Mouse (Mus musculus) left cerebral cortex, postnatal 4 days (tissue): ENCODE data around the gene Trip10. TPM values are rescaled to one million over a fixed set of nuclear protein-coding genes. Genes with fewer than 3 reads are reported as not detected.
"Not testable (repeated sequence)": the region's sequence is repeated elsewhere in the genome, so short reads cannot be mapped to it uniquely, and the experiment has no call there.

Experiments
- DNase-seq: peaks from one replicate; pipeline ENCODE4 v3.0.0-alpha.2; 2022
- intact Hi-C: fragments of 180-260 bp; cut with DNase I; formaldehyde crosslinking; loops from one replicate; pipeline ENCODE4 v1.15.1; 2025
- total RNA-seq, 2 experiments: library from RNA; stranded (reverse); gene quantifications; 2 replicates each; pipeline ENCODE4 v1.2.3; 2021

Trip10 gene
- total RNA-seq, 2 experiments from 2014 or later = 5.1 to 6.1 TPM

DNA sequence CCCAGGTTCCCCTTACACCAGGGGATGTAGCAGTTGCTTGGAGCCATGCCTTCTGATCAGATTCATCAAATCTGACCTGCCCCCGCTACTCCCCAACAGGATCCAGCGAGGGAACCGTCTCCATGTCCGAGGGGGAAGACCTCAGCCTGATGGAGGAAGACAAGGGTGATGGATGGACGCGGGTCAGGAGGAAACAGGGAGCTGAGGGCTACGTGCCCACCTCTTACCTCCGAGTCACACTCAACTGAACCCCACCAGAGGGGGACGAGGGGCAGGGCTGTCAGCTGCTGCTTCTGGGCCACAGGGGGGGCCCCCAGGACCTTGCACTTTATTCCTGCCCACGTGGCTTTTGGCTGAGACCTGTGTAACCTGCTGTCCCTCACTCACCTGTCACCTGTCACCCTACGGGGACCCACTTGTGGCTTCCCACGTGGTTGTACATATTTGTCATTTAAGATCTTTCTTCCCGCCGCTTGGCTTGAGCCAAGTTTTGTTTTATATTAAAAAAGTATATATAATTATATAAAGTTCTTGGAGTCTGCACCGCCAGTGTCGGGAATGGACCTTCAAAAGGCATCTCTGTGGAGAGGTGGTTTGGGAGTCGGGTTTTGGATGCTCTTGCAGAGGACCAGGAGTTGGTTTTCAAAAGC, 13.8 kb downstream of the Trip10 start:
- intact Hi-C loops = no loop called here
- DNase-seq = no peak

DNA sequence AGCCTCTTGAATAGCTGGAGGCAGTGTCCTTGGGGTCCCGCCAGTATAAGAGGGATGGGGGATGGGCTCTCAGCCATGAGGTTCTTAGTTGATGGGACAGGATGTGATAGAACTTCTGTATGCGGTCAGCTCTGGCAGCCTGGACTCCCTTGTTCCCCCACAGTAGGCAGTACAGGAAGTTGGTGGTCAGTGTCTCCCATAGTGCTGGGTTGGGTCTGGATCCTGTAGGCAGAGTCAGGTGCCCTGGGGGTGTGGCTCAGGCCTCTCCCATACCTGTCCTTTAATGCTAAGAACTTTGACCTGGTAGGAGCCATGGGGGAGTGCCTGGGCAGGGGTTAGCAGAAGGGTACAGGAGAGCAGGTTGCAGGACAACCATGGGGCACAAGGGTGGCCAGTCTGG, 14.9 kb downstream of the Trip10 start:
- intact Hi-C loops = no loop called here
- DNase-seq = no peak

DNA sequence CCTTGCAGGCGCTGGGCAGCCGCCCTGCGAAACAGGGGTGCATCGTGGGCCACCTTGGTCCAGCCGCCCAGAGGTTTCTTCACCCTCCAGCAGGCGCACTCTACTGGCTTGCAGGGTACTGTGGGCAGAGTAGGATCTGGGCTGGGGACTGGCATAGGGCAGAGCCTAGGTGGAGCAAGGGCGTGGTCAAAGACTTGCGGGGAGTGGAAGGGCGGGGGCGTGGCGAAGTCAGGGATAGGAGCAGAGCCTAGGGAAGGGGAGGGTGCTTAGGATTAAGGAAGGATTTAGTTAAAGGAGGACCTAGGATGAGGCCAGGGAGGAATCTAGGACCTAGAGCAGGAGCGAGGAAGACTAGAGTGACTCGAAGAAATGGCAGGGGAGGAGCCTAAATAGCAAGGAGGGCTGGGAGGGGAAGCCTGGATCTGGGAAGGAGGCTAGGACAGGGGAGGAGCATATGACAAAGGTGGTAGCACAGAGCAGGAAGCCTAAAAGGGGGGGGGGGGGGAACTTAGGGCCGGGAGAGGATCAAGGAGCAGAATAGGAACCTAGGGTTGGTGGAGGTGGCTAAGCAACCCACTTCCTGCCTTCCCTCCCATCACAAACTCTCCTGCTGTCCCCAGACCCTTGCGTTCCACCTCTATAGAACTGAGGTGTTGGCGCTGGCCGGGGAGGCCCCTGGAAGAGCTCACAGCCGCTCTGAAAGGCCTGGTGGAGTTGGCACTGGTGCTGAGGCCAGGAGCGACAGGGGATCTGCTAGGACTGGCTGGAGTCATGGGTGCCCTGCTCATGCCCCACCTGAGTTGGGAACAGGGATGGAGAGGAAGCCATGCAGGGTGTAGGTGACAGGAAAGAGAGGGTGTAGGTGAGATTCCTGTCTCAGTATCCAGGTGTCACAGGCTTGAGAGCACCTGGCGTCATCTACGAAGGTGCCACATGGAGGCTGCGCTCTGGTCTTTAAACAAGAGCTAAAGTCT, 16.0 kb downstream of the Trip10 start:
- intact Hi-C loops = no loop called here
- peak; percentile 56 for DNase-seq

DNA sequence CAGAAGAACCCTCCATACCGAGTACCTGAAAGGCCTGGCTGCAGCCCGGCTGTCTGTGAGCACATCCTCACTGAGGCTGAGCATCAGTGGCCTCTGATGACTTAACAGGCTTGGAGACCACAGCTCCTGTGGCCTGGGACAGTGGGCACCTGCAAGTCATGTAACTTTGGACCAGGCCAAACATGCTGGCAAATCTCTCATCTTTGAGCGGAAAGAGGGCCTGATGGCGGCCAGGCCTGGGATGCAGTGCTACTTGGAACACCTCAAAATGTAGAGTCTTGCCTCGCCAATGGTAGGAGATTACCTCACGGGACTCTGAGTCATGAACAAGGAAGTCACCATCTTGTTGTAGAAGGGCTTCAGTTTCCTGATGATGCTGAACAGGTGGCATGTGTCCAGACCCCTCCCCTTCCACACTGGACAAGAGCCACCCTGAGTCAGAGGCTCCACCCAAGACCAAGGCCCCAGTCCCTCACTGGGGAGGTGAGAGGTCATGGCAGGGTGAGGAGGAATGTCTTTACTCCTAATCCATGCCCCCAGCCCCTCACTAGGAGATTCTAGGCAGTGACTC, 18.4 kb downstream of the Trip10 start:
- intact Hi-C loops = no loop called here
- no peak for DNase-seq

DNA sequence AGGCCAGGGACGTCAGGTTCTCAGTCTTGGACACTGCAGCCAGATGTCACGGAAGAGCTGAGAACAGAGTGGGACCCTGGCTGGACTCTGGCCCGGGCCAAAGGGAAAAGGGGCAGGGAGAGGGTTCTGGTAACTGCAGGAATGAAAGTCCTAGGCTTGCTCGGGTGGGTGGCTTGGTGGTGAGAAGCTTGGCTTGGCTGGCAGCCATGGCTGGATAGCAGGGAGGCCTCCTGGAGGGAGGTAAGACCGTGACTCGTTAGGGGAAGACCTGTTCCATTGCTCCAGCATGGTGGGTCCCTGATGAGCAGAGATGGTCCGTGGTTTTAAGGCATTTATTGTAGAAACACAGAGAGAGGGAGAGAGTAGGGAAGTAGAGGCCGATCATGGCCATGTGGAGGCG, 22.0 kb downstream of the Trip10 start:
- no peak for DNase-seq
- intact Hi-C loops = no loop called here

DNA sequence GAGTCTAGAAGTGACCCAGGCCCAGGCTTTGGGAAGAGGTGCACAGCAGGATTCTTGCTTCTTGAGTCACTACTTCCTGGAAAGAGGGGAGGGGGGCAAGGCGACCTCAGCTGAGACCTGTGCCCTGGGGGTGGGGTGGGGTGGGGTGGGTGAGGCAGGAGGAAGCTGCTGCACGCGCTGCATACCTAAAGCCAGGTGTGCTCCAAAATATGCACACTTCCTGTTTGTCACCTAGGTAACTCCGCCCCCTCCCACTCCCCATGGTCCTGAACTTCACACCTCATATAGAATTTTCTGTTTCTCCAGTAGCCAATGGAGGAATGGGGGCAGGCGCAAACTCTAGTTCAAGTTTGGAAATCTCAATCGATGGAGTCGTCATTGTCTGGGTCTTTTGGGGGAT, 24.6 kb downstream of the Trip10 start:
- intact Hi-C loops = no loop called here
- no peak for DNase-seq

DNA sequence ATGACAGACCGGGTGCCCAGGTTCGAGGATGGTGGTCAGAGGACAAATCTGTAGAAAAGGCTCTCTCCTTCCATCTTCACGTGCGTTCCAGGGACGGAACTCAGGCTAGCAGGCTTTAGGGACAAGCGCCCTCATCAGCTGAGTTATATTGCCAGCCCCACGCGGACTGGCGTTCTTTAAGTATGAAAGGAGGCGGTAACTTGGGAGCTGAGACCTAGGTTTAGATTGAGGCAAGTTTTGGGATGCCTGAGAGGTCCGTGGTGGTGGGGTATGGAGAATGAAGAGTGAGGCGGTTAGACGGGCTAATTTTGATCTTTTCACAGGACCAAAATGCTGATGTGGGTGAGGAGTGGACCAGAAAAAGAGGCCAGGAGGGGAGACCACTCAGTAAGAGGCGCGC, 25.4 kb downstream of the Trip10 start:
- intact Hi-C loops = no loop called here
- DNase-seq = no peak

DNA sequence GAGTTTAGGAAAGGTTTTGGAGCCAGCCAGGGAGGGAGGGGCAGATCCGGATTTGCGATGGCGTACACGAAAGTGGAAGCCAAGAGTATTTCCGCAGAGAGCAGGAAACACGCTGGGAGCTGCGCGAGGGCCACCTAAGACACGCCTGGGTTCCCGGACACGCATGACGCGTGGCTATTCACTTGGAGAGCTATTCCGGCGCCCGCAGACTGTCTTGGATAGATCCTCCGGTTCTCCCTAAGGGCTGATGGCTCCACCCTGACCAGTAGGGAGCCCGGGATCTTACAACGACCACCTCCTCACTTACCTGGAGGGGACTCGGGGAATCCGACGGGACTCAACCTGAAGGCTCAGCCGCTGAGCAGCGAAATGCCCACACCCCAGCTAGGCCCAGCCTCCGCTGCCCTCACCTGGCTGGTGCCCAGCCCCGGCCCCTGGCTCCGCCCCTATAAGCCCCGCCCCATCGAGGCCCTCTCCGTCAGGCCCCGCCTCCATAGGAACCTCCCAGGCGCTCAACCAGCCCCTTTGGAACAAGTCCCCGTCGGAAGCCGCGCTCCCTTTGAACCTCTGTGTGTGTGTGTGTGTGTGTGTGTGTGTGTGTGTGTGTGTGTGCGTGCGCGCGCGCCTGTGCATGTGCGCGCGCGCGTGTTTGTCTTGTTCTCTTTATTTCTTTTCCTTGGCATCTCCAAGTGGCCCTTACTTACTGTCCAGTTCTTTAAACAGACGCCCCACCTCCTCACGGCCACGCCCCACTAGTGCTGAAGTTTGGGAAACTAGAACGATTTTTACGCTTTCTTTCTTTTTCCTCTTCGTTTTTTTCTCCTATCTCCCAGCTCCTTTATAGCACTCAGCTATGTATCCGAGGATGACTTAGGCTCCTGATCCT, 26.1 kb downstream of the Trip10 start:
- DNase-seq = peak; percentile 66
- intact Hi-C loops = no loop called here

DNA sequence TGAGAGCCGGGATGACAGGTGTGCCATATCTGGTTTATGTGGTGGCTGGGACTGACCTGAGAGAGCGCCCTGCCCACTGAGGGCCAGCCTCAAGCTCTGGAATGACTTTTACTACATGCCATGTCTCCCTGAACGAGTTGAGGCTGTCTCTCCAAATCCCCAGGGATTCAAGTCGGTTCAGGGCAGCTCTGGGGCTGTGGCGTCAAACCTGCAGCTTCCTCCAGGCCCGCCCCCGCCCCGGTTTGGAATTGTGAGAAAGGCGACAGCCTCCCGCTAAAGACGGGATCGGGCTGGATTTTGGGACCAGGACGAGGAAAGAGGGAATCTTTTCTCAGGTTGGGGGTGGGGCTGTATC, 26.7 kb downstream of the Trip10 start:
- intact Hi-C loops = no loop called here
- DNase-seq = no peak

DNA sequence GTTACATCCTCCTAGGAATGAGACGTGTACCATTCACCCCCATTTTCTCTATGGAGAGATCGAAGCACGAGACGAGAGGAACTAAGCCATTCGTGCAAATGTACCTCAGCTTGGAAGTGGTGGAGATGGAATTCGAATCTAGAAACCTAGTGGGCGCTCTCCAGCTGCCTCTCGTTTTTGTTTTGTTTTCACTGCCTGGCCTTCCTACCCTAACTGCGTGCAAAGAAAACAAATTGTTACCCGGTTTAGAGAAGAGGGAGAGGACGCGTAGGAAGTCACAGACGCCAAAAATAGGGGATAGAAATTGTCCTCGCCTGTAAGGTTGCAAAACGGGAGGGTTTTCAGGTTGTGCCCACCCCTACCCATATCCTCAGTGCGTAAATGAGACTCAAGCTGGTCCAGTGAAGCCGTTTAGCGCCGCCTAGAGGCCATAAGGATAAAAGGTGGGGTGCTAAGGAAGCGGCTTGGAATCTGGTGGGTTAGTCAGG, 27.4 kb downstream of the Trip10 start:
- intact Hi-C loops = no loop called here
- DNase-seq = peak; percentile 66

DNA sequence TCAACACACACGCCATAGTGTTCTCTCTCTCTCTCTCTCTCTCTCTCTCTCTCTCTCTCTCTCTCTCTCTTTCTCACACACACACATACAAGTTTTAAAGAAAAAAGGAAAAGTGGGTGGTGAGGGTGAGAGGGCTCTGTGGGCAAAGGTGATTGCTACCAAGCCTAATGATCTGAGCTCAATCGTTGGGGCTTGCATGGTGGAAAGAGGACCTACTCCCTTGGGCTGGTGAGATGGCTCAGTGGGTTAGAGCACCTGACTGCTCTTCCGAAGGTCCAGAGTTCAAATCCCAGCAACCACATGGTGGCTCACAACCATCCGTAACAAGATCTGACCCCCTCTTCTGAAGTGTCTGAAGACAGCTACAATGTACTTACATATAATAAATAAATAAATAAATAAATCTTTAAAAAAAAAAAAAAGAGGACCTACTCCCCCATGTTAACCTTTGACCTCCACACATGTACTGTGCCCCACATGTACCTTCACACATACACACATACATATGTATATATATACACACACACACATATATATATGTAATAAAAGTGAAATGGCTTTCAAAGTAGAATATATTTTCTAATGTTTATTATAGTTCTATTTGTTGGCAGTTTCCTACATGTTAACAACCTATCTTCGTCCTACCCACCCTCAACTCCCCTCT, 28.5 kb downstream of the Trip10 start:
- intact Hi-C loops, DNase-seq: not testable (repeated sequence)

DNA sequence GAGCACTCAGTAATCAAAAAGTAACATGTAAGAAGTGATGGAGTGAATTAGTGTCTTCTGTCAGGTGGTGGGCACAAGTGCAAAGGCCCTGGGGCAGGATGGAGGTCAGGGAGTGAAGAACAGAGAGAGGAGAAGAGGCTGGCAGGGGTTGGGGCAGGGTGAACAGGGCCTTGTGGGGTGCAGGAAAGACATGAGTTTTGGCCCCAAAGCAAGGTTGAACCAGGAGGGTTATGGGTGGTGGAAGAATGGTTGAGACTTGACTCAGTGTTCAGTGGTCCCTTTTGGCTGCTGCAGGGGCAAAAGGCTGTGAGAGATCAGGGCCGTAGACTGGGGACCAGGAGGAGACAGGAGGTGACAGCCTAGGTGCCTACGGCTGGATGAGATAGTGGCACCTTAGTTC, 29.3 kb downstream of the Trip10 start:
- no peak for DNase-seq
- intact Hi-C loops = no loop called here

DNA sequence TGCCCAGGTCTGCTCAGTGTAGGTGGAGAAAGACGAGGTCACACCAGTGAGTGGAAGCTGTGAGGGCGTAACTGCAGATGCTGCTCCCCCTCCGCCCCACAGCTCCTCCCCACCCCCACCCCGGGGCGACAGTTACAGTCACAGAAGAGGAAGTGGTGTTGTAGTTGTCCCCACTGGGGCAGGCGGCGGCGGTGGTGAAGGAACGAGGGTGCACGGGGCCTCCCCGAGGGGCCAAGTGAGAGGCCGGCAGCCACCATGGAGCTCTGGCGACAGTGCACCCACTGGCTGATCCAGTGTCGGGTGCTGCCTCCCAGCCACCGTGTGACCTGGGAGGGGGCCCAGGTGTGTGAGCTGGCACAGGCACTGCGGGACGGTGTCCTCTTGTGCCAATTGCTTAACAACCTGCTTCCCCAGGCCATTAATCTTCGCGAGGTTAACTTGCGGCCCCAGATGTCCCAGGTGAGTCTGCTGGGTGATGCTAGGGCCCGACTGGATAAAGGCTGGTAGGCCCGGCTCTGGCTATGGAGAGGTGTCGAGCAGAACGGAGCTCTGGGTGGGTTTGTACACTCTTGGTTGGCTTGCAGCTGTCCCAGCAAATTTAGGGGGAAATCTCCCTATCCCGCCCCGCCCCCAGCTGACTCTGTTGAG, 29.8 kb downstream of the Trip10 start, which contains the start of gene Vav1:
Gene Vav1, plus strand, starts transcription at position 158 of the 648 bp plus-strand sequence.
- DNase-seq = no peak
- intact Hi-C loops = no loop called here

DNA sequence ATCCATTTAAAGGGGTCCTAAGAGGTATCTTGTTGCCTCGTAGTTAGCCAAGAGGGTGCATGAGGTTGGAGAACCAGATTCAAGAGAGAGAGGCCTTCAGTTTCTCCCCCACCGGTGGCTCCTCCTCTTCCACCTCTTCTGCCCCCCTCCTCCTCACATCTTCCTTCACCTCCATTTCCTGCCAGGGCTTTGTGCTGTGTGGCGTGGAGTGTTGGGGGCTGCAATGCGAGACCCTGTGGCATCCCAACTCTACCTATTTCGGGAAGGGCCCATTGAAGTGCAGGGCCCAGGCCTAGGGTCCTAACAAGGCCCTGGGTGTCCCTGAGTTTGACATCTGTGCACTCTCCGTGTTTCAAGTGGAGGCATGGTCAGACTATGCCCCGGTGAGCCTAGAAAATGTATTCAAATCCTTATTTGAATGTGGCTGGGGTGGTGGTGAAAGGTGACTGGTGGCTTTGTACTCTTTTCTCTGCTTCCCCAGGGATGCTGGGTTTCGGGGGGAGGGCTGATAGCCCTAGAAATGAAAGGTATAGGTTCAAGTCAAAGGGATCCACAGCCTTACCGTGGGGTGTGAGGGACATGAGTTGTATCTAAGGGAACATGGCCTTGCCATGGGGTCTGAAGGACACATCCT, 30.5 kb downstream of the Trip10 start:
- intact Hi-C loops = no loop called here
- no peak for DNase-seq

DNA sequence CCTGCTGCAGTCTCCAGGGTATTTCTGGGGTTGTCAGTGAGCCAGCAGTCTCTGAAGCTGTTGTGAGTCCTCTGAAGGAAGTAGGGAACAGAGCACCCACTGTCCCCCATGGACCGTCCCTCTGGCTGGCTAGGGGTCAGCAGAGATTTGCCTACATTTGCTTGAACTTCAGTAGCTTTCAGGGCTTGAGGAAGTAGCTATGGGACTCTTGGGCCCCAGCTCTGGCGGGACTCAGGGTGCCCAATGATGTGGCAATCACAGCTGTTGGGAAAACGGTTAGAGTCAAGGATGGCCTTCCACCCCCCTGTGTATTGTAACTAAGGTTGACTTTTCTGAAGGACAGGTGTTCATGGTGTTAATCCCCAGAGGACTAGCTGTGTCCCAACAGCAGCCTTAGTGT, 31.2 kb downstream of the Trip10 start:
- intact Hi-C loops = no loop called here
- DNase-seq = no peak

DNA sequence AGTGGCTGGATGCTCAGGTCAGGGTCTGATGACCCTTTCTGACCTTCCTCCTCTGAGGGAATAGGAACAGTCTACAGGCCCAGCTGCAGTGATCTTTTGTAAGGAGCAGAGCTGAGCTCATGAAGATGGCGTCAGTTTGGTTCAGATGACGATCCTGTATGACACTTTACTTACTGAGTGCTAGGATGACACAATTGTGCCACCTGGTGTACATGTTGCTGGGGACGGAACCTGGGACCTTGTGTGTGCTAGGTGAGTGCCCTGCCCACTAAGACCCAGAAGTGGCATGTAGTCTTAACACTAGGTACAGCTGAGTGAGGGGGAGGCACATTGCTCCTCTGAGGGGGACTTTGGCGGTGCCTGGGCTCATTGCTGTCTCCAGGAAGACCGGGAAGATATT, 34.7 kb downstream of the Trip10 start:
- no peak for DNase-seq
- intact Hi-C loops = no loop called here

DNA sequence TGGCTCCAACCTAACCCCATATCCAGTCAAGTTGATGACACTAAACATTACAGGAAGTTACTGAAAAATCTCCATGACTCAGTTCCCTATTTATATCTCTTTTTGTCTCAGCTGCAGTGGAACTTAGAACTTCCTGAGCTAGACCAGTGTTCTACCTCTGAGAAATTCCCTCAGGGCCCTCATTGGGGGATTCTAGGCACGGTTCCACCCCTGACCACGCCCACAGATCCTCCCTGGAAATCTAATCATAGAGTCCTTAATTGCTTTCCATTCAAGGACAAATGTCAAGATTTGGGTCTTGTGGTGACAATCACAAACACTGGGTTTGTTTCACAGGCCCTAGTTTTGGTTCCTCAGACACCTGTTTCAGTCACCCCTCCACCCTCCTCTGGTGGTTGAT, 35.8 kb downstream of the Trip10 start:
- intact Hi-C loops = no loop called here
- DNase-seq = no peak

DNA sequence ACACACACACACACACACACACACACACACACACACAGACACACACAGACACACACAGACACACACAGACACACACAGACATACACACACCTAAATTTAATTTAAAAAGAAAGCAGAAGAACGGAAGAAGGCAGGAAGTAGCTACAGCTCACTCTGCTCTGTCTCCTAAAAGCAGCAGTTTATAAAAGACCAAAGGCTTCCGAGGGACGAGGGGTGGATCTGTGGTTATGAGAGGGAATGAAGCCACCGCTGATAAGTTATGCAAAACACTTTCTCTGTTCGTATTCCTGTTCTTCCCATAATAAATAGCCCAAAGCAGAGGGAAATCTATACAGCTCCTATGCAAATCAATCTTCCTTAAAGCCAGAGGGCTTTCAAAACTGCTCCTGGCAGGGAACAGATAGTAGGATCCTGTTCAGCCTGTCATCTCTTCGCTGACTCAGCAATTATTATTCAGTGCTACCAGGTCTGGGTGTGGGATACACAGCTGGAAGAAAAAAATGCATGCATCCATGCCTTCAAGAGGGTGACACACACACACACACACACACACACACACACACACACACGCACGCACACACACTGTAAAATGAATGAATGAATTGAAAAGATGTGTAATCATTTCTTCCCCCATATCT, 37.6 kb downstream of the Trip10 start:
- intact Hi-C loops = no loop called here
- no peak for DNase-seq

DNA sequence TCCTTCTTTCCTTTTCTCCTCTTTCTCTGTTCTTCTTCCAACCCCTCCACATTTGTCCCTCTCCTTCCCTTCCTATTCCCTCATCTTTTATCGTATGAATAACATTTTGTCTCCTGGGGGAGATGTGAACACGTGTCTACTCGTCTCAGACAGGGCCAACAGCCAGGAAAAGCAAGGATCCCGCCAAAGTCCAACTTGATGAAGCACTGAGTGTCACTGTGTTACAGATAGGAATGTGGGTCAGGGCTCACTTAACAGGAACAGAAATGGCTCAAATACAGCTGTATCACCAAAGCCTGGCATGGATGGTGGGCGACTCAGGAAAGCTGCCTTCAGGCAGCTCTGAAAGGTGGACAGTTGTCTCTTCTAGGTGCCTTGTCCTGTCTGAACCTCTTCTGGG, 40.0 kb downstream of the Trip10 start:
- intact Hi-C loops = no loop called here
- DNase-seq = no peak
